Mouse (Mus musculus): ENCODE data around the gene Tmem60. TPM values are rescaled to one million over a fixed set of nuclear protein-coding genes. Genes with fewer than 3 reads are reported as not detected.

Gene Tmem60
- polyA plus RNA-seq, 1 experiment: 84.1 TPM

DNA sequence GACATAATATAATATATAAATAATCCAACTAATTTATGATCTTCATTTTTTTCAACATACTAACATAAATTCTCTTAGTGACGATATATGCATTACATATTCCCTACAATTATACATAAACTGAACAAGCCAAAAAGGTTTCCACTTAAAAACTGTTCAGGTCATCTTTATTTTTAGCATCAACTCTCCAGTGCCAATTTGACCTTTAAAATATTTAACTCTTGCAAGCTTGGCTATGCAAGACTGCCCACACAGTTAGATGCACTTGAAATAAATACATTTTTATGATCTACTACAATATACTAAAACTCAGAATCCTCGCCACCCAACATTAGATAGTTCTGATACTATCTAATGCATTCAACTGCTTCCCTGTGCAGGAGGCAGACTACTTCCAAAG is 1.6 kb upstream of the Tmem60 start:
- no peak for TF ChIP-seq POLR2A (IDR thresholded peaks at IDR 0.05; ENCODE audit: control insufficient read depth, low read depth, low read length)
- no peak for TF ChIP-seq CTCF (IDR thresholded peaks at IDR 0.05; ENCODE audit: control insufficient read depth, insufficient read depth, insufficient replicate concordance, low read depth, low read length)
- H3K4me3 ChIP-seq (ENCODE audit: control insufficient read depth, low read depth, low read length): no peak overlapping the region
- no peaks in the 10 kb centered on the region for H3K27me3 ChIP-seq (ENCODE audit: control insufficient read depth, insufficient read depth, low read length)
- H3K36me3 ChIP-seq (ENCODE audit: control insufficient read depth, insufficient read depth, low read length): no peaks in the 10 kb centered on the region
- peaks cover 4% of the 10 kb centered on the region; the same call in 1 of the 2 replicates for H3K4me1 ChIP-seq (ENCODE audit: control insufficient read depth, insufficient read depth, low read length)
- no peak overlapping the region for H3K27ac ChIP-seq (ENCODE audit: control insufficient read depth, insufficient read depth, low read depth, low read length)

DNA sequence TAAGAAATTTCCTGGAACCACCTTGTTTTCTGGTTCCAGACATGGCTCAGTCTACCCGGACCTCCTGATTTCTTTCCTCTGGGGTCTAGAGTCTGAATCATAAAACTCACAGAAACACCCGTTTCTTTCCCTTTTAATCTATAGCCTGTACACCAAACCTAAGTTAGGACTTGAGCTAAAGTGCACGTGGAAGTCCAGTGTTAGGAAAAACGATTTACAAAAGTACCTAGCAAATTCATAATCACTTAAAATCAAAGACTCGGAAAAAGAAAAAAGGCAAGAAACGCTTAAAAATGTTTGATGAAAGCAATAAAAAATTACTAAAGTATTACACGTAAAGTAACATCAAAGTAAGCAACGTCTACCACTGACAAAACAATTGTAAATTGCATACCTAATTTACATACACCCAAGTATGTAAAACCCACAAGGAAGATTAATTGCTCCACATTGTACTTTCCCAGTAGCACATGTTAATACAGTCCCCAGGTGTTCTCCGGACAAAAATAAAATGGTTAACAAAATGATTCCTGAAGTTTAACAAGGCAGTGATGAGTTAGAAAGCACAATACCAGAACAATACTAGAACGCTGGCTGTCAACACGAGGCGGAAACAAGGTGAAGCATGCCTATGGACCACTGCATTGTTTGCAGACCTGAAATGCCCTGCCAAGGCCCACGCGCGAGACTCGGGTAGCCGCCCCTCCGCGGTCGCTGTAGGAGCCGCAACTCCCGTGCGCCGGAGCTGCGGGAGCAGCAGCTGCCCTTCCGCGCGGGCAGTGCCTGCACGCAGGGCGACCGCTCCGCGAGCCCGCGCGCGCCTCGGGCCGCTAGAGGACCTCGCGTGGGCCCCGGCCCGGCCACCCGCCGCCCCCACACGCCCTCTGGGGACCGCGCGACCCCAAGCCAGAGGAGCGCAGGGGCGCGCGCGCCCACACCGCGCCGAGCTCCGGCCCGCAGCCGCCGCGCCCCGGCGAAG is 905 bp upstream of the Tmem60 start:
- peak overlapping the region; percentile 87 for H3K27ac ChIP-seq (ENCODE audit: control insufficient read depth, insufficient read depth, low read depth, low read length)
- H3K27me3 ChIP-seq (ENCODE audit: control insufficient read depth, insufficient read depth, low read length): no peaks in the 10 kb centered on the region
- peak overlapping the region; percentile 95 for H3K4me3 ChIP-seq (ENCODE audit: control insufficient read depth, low read depth, low read length)
- peaks cover 4% of the 10 kb centered on the region; the same call in 1 of the 2 replicates for H3K4me1 ChIP-seq (ENCODE audit: control insufficient read depth, insufficient read depth, low read length)
- H3K36me3 ChIP-seq (ENCODE audit: control insufficient read depth, insufficient read depth, low read length): no peaks in the 10 kb centered on the region
- TF ChIP-seq POLR2A (IDR thresholded peaks at IDR 0.05; ENCODE audit: control insufficient read depth, low read depth, low read length) (no peak), CTCF (IDR thresholded peaks at IDR 0.05; ENCODE audit: control insufficient read depth, insufficient read depth, insufficient replicate concordance, low read depth, low read length) (no peak)

- Histone ChIP-seq H3K27me3 (ENCODE audit: control insufficient read depth, insufficient read depth, low read length) (no peaks in the 10 kb centered on the region), H3K36me3 (ENCODE audit: control insufficient read depth, insufficient read depth, low read length) (no peaks in the 10 kb centered on the region), H3K4me3 (ENCODE audit: control insufficient read depth, low read depth, low read length) (no peak overlapping the region), H3K27ac (ENCODE audit: control insufficient read depth, insufficient read depth, low read depth, low read length) (no peak overlapping the region), H3K4me1 (ENCODE audit: control insufficient read depth, insufficient read depth, low read length) (peaks cover 4% of the 10 kb centered on the region; the same call in 1 of the 2 replicates)
- TF ChIP-seq POLR2A (IDR thresholded peaks at IDR 0.05; ENCODE audit: control insufficient read depth, low read depth, low read length): no peak
- TF ChIP-seq CTCF (IDR thresholded peaks at IDR 0.05; ENCODE audit: control insufficient read depth, insufficient read depth, insufficient replicate concordance, low read depth, low read length): no peak
Observed at GRCm38 (mm10) chr5:20884036-20884620, 2.1 kb downstream of the Tmem60 start.

- Histone ChIP-seq H3K36me3 (ENCODE audit: control insufficient read depth, insufficient read depth, low read length) (no peaks in the 10 kb centered on the region), H3K4me3 (ENCODE audit: control insufficient read depth, low read depth, low read length) (no peak overlapping the region), H3K4me1 (ENCODE audit: control insufficient read depth, insufficient read depth, low read length) (no peaks in the 10 kb centered on the region), H3K27ac (ENCODE audit: control insufficient read depth, insufficient read depth, low read depth, low read length) (no peak overlapping the region), H3K27me3 (ENCODE audit: control insufficient read depth, insufficient read depth, low read length) (no peaks in the 10 kb centered on the region)
- TF ChIP-seq CTCF (IDR thresholded peaks at IDR 0.05; ENCODE audit: control insufficient read depth, insufficient read depth, insufficient replicate concordance, low read depth, low read length): no peak
- no peak for TF ChIP-seq POLR2A (IDR thresholded peaks at IDR 0.05; ENCODE audit: control insufficient read depth, low read depth, low read length)
Observed at GRCm38 (mm10) chr5:20897446-20898167, 15.6 kb downstream of the Tmem60 start.

DNA sequence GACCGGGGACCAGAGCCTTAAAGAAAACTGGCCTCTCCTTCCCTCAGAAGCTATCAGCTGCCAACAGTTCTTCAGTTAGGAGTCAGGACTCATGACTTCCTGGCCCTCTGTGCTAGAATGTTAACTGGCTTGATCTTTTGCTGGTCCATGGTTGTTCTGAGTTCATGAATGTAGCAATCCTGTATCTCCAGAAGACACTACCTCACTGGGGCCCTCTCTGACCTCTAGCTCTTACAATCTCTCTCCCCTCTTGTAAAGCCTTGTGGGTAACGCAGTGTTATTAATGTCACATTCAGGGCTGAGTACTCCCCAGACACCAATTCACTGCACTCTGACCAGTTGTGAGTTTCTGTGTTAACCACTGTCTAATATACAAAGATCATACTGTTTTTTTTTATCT is 22.7 kb downstream of the Tmem60 start:
- Histone ChIP-seq H3K36me3 (ENCODE audit: control insufficient read depth, insufficient read depth, low read length) (no peaks in the 10 kb centered on the region), H3K4me3 (ENCODE audit: control insufficient read depth, low read depth, low read length) (no peak overlapping the region; the same call in 1 of the 2 replicates), H3K27ac (ENCODE audit: control insufficient read depth, insufficient read depth, low read depth, low read length) (no peak overlapping the region), H3K4me1 (ENCODE audit: control insufficient read depth, insufficient read depth, low read length) (no peaks in the 10 kb centered on the region), H3K27me3 (ENCODE audit: control insufficient read depth, insufficient read depth, low read length) (no peaks in the 10 kb centered on the region)
- TF ChIP-seq CTCF (IDR thresholded peaks at IDR 0.05; ENCODE audit: control insufficient read depth, insufficient read depth, insufficient replicate concordance, low read depth, low read length) (no peak), POLR2A (IDR thresholded peaks at IDR 0.05; ENCODE audit: control insufficient read depth, low read depth, low read length) (no peak)

DNA sequence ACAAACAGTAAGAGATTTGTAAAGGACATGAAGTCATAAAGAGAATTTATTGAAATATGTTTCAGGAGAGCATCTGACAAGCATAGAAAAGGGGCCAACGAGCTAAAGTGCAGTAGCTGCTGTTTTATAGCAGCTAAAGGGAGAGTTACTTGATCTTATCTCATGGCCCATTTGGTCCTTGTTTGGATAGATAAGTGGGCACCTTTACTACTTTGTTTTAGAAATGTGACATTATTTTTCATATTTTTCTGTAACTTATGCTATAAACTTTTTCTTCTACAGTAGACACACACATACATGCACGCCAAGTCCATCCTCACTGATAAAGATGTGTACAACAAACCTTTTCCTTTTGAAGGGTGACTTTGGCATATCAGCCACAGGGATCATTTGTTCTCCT is 23.4 kb downstream of the Tmem60 start:
- no peaks in the 10 kb centered on the region for H3K36me3 ChIP-seq (ENCODE audit: control insufficient read depth, insufficient read depth, low read length)
- no peak overlapping the region for H3K27ac ChIP-seq (ENCODE audit: control insufficient read depth, insufficient read depth, low read depth, low read length)
- H3K4me1 ChIP-seq (ENCODE audit: control insufficient read depth, insufficient read depth, low read length): no peaks in the 10 kb centered on the region
- no peaks in the 10 kb centered on the region for H3K27me3 ChIP-seq (ENCODE audit: control insufficient read depth, insufficient read depth, low read length)
- TF ChIP-seq POLR2A (IDR thresholded peaks at IDR 0.05; ENCODE audit: control insufficient read depth, low read depth, low read length) (no peak), CTCF (IDR thresholded peaks at IDR 0.05; ENCODE audit: control insufficient read depth, insufficient read depth, insufficient replicate concordance, low read depth, low read length) (no peak)
- H3K4me3 ChIP-seq (ENCODE audit: control insufficient read depth, low read depth, low read length): no peak overlapping the region

DNA sequence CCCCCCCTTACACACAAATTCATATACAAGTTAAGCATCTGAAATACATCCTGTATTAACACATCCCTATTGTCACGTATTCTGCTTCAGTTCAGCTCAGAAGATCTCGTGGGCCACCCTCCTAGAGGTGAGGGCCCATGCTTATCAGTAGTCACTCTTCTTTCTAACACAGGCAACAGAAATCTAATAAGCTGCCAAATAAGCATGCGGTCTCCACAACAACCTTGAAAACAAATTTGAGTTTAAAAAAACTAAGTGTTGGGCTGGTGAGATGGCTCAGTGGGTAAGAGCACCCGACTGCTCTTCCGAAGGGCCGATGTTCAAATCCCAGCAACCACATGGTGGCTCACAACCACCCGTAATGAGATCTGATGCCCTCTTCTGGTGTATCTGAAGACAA is 24.2 kb downstream of the Tmem60 start:
- Histone ChIP-seq H3K4me1 (ENCODE audit: control insufficient read depth, insufficient read depth, low read length) (no peaks in the 10 kb centered on the region), H3K36me3 (ENCODE audit: control insufficient read depth, insufficient read depth, low read length) (no peaks in the 10 kb centered on the region), H3K27ac (ENCODE audit: control insufficient read depth, insufficient read depth, low read depth, low read length) (no peak overlapping the region), H3K4me3 (ENCODE audit: control insufficient read depth, low read depth, low read length) (no peak overlapping the region), H3K27me3 (ENCODE audit: control insufficient read depth, insufficient read depth, low read length) (no peaks in the 10 kb centered on the region)
- TF ChIP-seq CTCF (IDR thresholded peaks at IDR 0.05; ENCODE audit: control insufficient read depth, insufficient read depth, insufficient replicate concordance, low read depth, low read length): no peak
- no peak for TF ChIP-seq POLR2A (IDR thresholded peaks at IDR 0.05; ENCODE audit: control insufficient read depth, low read depth, low read length)

Measured in testis, adult 2 months (tissue).